In the genomic region with DNA sequence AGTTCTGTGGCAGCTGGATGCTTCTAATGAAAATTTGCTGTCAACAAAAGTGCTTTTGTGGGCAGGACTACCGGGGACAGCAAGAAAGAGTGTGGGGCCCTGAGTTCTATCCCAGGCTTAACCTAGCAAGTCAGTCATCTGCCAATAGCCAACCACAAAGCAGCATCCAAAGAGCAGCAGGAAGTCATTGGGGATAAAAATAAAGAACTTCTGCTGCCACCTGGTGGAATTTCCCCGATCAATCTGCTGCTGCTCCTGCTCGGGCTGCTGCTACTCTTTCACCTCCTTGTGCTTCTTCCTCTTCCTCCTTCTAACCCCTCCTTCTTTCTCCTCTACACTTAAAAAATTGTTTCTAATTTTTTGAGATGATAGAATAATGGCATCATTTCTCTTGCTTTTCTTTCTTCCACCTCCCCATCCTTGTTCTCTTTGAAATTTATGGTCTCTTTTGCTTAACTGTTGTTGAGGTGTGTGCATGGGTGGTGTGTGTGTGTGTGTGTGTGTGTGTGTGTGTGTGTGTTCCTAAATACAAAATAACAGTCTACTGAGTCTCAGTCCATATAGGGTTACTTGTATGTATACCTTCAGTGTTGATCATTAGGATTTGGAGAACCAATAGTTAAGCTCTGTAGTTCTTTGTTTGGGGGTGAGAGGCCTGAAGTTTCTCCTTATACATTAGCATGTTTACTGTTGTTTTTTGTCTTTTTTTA, we compare ENCODE assay signal across 8 mouse cellular contexts. TPM values are rescaled to one million over a fixed set of nuclear protein-coding genes. Genes with fewer than 3 reads are reported as not detected.
DNase-seq lines count a peak whose midpoint lies in the region; ATAC-seq lines count a peak whose summit lies in the region.

No protein-coding gene starts in this region.

- H3K36me3 ChIP-seq in hindbrain, embryonic 14.5 days (replicated peaks; ENCODE audit: control insufficient read depth, insufficient read depth): no peaks in the 10 kb centered on the region

- no peaks in the 10 kb centered on the region for H3K9me3 ChIP-seq in hindbrain, embryonic 14.5 days (ENCODE audit: control insufficient read depth, low read length)

- H3K4me2 ChIP-seq in hindbrain, embryonic 14.5 days (replicated peaks): no peak overlapping the region

- peak; percentile 56 for DNase-seq in MN1 (ENCODE audit: low spot score)
- DNase-seq in cerebellum, adult 18-20 months: peak; percentile 40 to 48
- peak; percentile 81 for DNase-seq in hindbrain, embryonic 14.5 days (ENCODE audit: low spot score)
- peak; percentile 54 to 79 for DNase-seq in layer of hippocampus, postnatal 14 days (ENCODE audit: low spot score in 2 of 2)
- peak; percentile 79 for DNase-seq in lung, postnatal 25 days (ENCODE audit: low spot score)
- peak; percentile 86 for DNase-seq in retina, embryonic 14.5 days (ENCODE audit: low spot score)
- peak; percentile 80 for DNase-seq in thymus, postnatal 25 days

- H3K4me3 ChIP-seq in hindbrain, embryonic 14.5 days (replicated peaks; ENCODE audit: low read length): no peak overlapping the region

- WGBS in hindbrain, embryonic 14.5 days: 12% methylated on average over 3 of the region's 3 CpGs

- no peaks in the 10 kb centered on the region for H3K4me1 ChIP-seq in hindbrain, embryonic 14.5 days (replicated peaks; ENCODE audit: control insufficient read depth, insufficient read depth, low read length)

- H3K27me3 ChIP-seq in hindbrain, embryonic 14.5 days (ENCODE audit: control insufficient read depth, insufficient read depth, low read length): no peaks in the 10 kb centered on the region

- H3K27ac ChIP-seq in hindbrain, embryonic 14.5 days: no peak overlapping the region

- H3K9ac ChIP-seq in hindbrain, embryonic 14.5 days: no peak overlapping the region

- peak; percentile 99 for ATAC-seq in frontal cortex, adult (ENCODE audit: low TSS enrichment)
- peak; percentile 86 for ATAC-seq in hindbrain, embryonic 14.5 days (ENCODE audit: low FRiP score)

RNA-seq across cellular contexts. Expression of a gene that starts 45.9 kb away (rescaled TPM):
- 8.0 and 9.3 TPM in 2 replicates for polyA plus RNA-seq in hindbrain, embryonic 14.5 days (2014; fragmentation: Nextera tagmentation; extraction: Ambion mirVana)
- 1 to 10 TPM; 6.2 to 6.5 TPM for total RNA-seq in layer of hippocampus, postnatal 14 days (2021)
